Mouse (Mus musculus): ENCODE results near the gene Pthlh. TPM values are rescaled to one million over a fixed set of nuclear protein-coding genes. Genes with fewer than 3 reads are reported as not detected.

Gene Pthlh
- polyA plus RNA-seq, 2 experiments: 13.3 to 15.1 TPM

- Histone ChIP-seq H3K4me1 (ENCODE audit: control insufficient read depth, insufficient read depth, low read length) (peaks cover 3% of the 10 kb centered on the region; the same call in 1 of the 2 replicates), H3K36me3 (ENCODE audit: control insufficient read depth, insufficient read depth, low read length) (no peaks in the 10 kb centered on the region), H3K9ac (ENCODE audit: low read depth, low read length, severe bottlenecking) (no peak overlapping the region), H3K27ac (replicated peaks; ENCODE audit: low read depth, low read length) (no peak overlapping the region), H3K4me2 (replicated peaks; ENCODE audit: low read depth, low read length, severe bottlenecking) (no peak overlapping the region), H3K9me3 (ENCODE audit: control insufficient read depth, low read length) (no peaks in the 10 kb centered on the region; the same call in 1 of the 2 replicates), H3K4me3 (replicated peaks; ENCODE audit: low read length) (no peak overlapping the region), H3K27me3 (ENCODE audit: control insufficient read depth, insufficient read depth, low read length) (no peaks in the 10 kb centered on the region)
- WGBS: 84% methylated on average over 5 of the region's 5 CpGs
- DNase-seq (ENCODE audit: low spot score): no peak
- ATAC-seq (ENCODE audit: low FRiP score, low read depth): no peak
- TF ChIP-seq POLR2A (IDR thresholded peaks at IDR 0.05; ENCODE audit: borderline replicate concordance, extremely low read depth, insufficient read depth, insufficient read length): no peak
These were observed 35.6 kb upstream of the Pthlh start for GRCm38 (mm10) chr6:147299607-147300006.

GRCm38 (mm10) chr6:147279309-147279708 is 15.3 kb upstream of the Pthlh start:
- Histone ChIP-seq H3K36me3 (ENCODE audit: control insufficient read depth, insufficient read depth, low read length) (no peaks in the 10 kb centered on the region), H3K27ac (replicated peaks; ENCODE audit: low read depth, low read length) (no peak overlapping the region), H3K4me2 (replicated peaks; ENCODE audit: low read depth, low read length, severe bottlenecking) (no peak overlapping the region), H3K4me1 (ENCODE audit: control insufficient read depth, insufficient read depth, low read length) (no peaks in the 10 kb centered on the region), H3K4me3 (replicated peaks; ENCODE audit: low read length) (no peak overlapping the region), H3K9me3 (ENCODE audit: control insufficient read depth, low read length) (0 out of 2 replicates have a peak, but pooled peaks cover 9% of the 10 kb centered on the region), H3K9ac (ENCODE audit: low read depth, low read length, severe bottlenecking) (no peak overlapping the region), H3K27me3 (ENCODE audit: control insufficient read depth, insufficient read depth, low read length) (no peaks in the 10 kb centered on the region)
- DNase-seq (ENCODE audit: low spot score): no peak
- WGBS: 73% methylated on average over 5 of the region's 5 CpGs
- TF ChIP-seq POLR2A (IDR thresholded peaks at IDR 0.05; ENCODE audit: borderline replicate concordance, extremely low read depth, insufficient read depth, insufficient read length): no peak
- ATAC-seq (ENCODE audit: low FRiP score, low read depth): no peak

GRCm38 (mm10) chr6:147268143-147268790 is 4.3 kb upstream of the Pthlh start:
- Histone ChIP-seq H3K9me3 (ENCODE audit: control insufficient read depth, low read length) (no peaks in the 10 kb centered on the region), H3K27me3 (ENCODE audit: control insufficient read depth, insufficient read depth, low read length) (peaks cover 13% of the 10 kb centered on the region; the same call in 1 of the 2 replicates), H3K4me2 (replicated peaks; ENCODE audit: low read depth, low read length, severe bottlenecking) (peak overlapping the region; percentile 11; the same call in 1 of the 2 replicates), H3K36me3 (ENCODE audit: control insufficient read depth, insufficient read depth, low read length) (no peaks in the 10 kb centered on the region), H3K4me3 (replicated peaks; ENCODE audit: low read length) (no peak overlapping the region), H3K27ac (replicated peaks; ENCODE audit: low read depth, low read length) (no peak overlapping the region), H3K4me1 (ENCODE audit: control insufficient read depth, insufficient read depth, low read length) (no peaks in the 10 kb centered on the region), H3K9ac (ENCODE audit: low read depth, low read length, severe bottlenecking) (no peak overlapping the region)
- TF ChIP-seq POLR2A (IDR thresholded peaks at IDR 0.05; ENCODE audit: borderline replicate concordance, extremely low read depth, insufficient read depth, insufficient read length): no peak
- 2% methylated on average over 19 of the region's 19 CpGs for WGBS
- ATAC-seq (ENCODE audit: low FRiP score, low read depth): peak; percentile 65
- peak; percentile 79 for DNase-seq (ENCODE audit: low spot score)

- no peaks in the 10 kb centered on the region for H3K36me3 ChIP-seq (ENCODE audit: control insufficient read depth, insufficient read depth, low read length)
- no peaks in the 10 kb centered on the region for H3K9me3 ChIP-seq (ENCODE audit: control insufficient read depth, low read length)
- no peak overlapping the region for H3K9ac ChIP-seq (ENCODE audit: low read depth, low read length, severe bottlenecking)
- no peak overlapping the region for H3K27ac ChIP-seq (replicated peaks; ENCODE audit: low read depth, low read length)
- no peak for DNase-seq (ENCODE audit: low spot score)
- no peak overlapping the region for H3K4me3 ChIP-seq (replicated peaks; ENCODE audit: low read length)
- H3K4me2 ChIP-seq (replicated peaks; ENCODE audit: low read depth, low read length, severe bottlenecking): no peak overlapping the region
- peaks cover 19% of the 10 kb centered on the region for H3K27me3 ChIP-seq (ENCODE audit: control insufficient read depth, insufficient read depth, low read length)
- WGBS: 76% methylated on average over 6 of the region's 6 CpGs
- 0 out of 2 replicates have a peak, but pooled peaks cover 6% of the 10 kb centered on the region for H3K4me1 ChIP-seq (ENCODE audit: control insufficient read depth, insufficient read depth, low read length)
- no peak for TF ChIP-seq POLR2A (IDR thresholded peaks at IDR 0.05; ENCODE audit: borderline replicate concordance, extremely low read depth, insufficient read depth, insufficient read length)
- ATAC-seq (ENCODE audit: low FRiP score, low read depth): no peak
These were observed 2.5 kb upstream of the Pthlh start for GRCm38 (mm10) chr6:147266466-147266865.

- TF ChIP-seq POLR2A (IDR thresholded peaks at IDR 0.05; ENCODE audit: borderline replicate concordance, extremely low read depth, insufficient read depth, insufficient read length): no peak
- Histone ChIP-seq H3K9ac (ENCODE audit: low read depth, low read length, severe bottlenecking) (peak overlapping the region; percentile 43), H3K36me3 (ENCODE audit: control insufficient read depth, insufficient read depth, low read length) (no peaks in the 10 kb centered on the region), H3K4me1 (ENCODE audit: control insufficient read depth, insufficient read depth, low read length) (0 out of 2 replicates have a peak, but pooled peaks cover 6% of the 10 kb centered on the region), H3K27ac (replicated peaks; ENCODE audit: low read depth, low read length) (peak overlapping the region; percentile 9; the same call in 1 of the 2 replicates), H3K9me3 (ENCODE audit: control insufficient read depth, low read length) (no peaks in the 10 kb centered on the region), H3K27me3 (ENCODE audit: control insufficient read depth, insufficient read depth, low read length) (peaks cover 19% of the 10 kb centered on the region), H3K4me3 (replicated peaks; ENCODE audit: low read length) (peak overlapping the region; percentile 45), H3K4me2 (replicated peaks; ENCODE audit: low read depth, low read length, severe bottlenecking) (peak overlapping the region; percentile 62)
- DNase-seq (ENCODE audit: low spot score): no peak
- ATAC-seq (ENCODE audit: low FRiP score, low read depth): no peak
- WGBS: under 1% methylated on average over 21 of the region's 21 CpGs
These were observed 805 bp downstream of the Pthlh start for GRCm38 (mm10) chr6:147263178-147263577.

Measured in limb, embryonic 14.5 days (tissue).